Mouse (Mus musculus) forebrain, embryonic 11.5 days (tissue): ENCODE results near the gene Scn10a. TPM values are rescaled to one million over a fixed set of nuclear protein-coding genes. Genes with fewer than 3 reads are reported as not detected.
A peak's percentile ranks its signal among the peaks of the same experiment; 100 is the strongest.

ENCODE experiments used
- ATAC-seq: fragments of 200-750 bp; cut with Nextera tagmentation; replicated peaks from 2 replicates; pipeline ENCODE4 v1.8.0; 2017; ENCODE audit warnings: moderate TSS enrichment; ENCODE audit not compliant: low FRiP score
- DNase-seq: peaks from one replicate; pipeline ENCODE4 v3.0.0-alpha.2; 2017; ENCODE audit warnings: low spot score
- H3K27ac ChIP-seq: fragments of 300-500 bp; sonication (generic); 2 replicates; pipeline ENCODE4 v1.5.1; 2014; ENCODE audit warnings: low read depth, low read length
- H3K27me3 ChIP-seq: fragments of 300-500 bp; sonication (generic); 2 replicates; pipeline ENCODE4 v1.6.1; 2014; ENCODE audit warnings: mild to moderate bottlenecking, low read length, mixed read lengths; ENCODE audit not compliant: control insufficient read depth, insufficient read depth
- H3K36me3 ChIP-seq: fragments of 300-500 bp; sonication (generic); 2 replicates; pipeline ENCODE4 v1.6.1; 2014; ENCODE audit warnings: mild to moderate bottlenecking, low read length, moderate library complexity, mixed read lengths; ENCODE audit not compliant: control insufficient read depth, insufficient read depth
- H3K4me1 ChIP-seq: fragments of 300-500 bp; sonication (generic); replicated peaks from 2 replicates; pipeline ENCODE4 v1.6.1; 2014; ENCODE audit warnings: low read length, mixed read lengths; ENCODE audit not compliant: control insufficient read depth, insufficient read depth
- H3K4me2 ChIP-seq: fragments of 300-500 bp; sonication (generic); 2 replicates; pipeline ENCODE4 v1.6.1; 2014; ENCODE audit warnings: low read depth, mild to moderate bottlenecking, low read length, moderate library complexity, mixed read lengths; ENCODE audit not compliant: severe bottlenecking
- H3K4me3 ChIP-seq: fragments of 300-500 bp; sonication (generic); 2 replicates; pipeline ENCODE4 v1.5.1; 2014; ENCODE audit warnings: low read depth, low read length
- H3K9ac ChIP-seq: fragments of 300-500 bp; sonication (generic); 2 replicates; pipeline ENCODE4 v1.6.1; 2014; ENCODE audit warnings: low read length
- H3K9me3 ChIP-seq: fragments of 300-500 bp; sonication (generic); 2 replicates; pipeline ENCODE4 v1.6.1; 2016; ENCODE audit warnings: low read length, mixed read lengths; ENCODE audit not compliant: control insufficient read depth
- WGBS: fragments of 180-500 bp; shearing (Covaris S2); extraction: QIAGEN DNeasy Blood & Tissue Kit; methylation state at CpG from one replicate; pipeline ENCODE4 v1.1.7; 2014; 5-methylcytosine and 5-hydroxymethylcytosine counted together
- polyA plus RNA-seq: library from polyadenylated mRNA; unstranded; fragments of >200 nt; fragmentation: Nextera tagmentation; extraction: Ambion mirVana; gene quantifications from 2 replicates; pipeline ENCODE4 v1.2.1, GENCODE M21; 2014

The Scn10a gene
- polyA plus RNA-seq, 1 experiment from 2014 or later: not detected

- no peaks in the 10 kb centered on the region for H3K36me3 ChIP-seq
- H3K4me2 ChIP-seq: peak overlapping the region; percentile 75
- peak overlapping the region; percentile 69 for H3K4me3 ChIP-seq
- DNase-seq (no peak), ATAC-seq (peak; percentile 7; the same call in 1 of the 2 replicates)
- no peak overlapping the region for H3K27ac ChIP-seq
- peaks cover 14% of the 10 kb centered on the region; the same call in 1 of the 2 replicates for H3K4me1 ChIP-seq
- no peaks in the 10 kb centered on the region for H3K9me3 ChIP-seq
- H3K27me3 ChIP-seq: peaks cover 38% of the 10 kb centered on the region
- 0% methylated on average over 21 of the region's 24 CpGs for WGBS
- peak overlapping the region; percentile 66 for H3K9ac ChIP-seq
Observed at GRCm38 (mm10) chr9:119578311-119578635, 140.8 kb downstream of the Scn10a start.

GRCm38 (mm10) chr9:119576977-119577376 lies 142.1 kb downstream of the Scn10a start:
- H3K27me3 ChIP-seq: peaks cover 41% of the 10 kb centered on the region

GRCm38 (mm10) chr9:119575732-119576131 lies 143.4 kb downstream of the Scn10a start:
- Histone ChIP-seq H3K4me1 (peaks cover 36% of the 10 kb centered on the region), H3K36me3 (no peaks in the 10 kb centered on the region), H3K27me3 (peaks cover 41% of the 10 kb centered on the region), H3K27ac (no peak overlapping the region), H3K9ac (no peak overlapping the region), H3K9me3 (no peaks in the 10 kb centered on the region), H3K4me3 (no peak overlapping the region), H3K4me2 (no peak overlapping the region)
- DNase-seq: no peak
- ATAC-seq: no peak
- 60% methylated on average over 9 of the region's 9 CpGs for WGBS

More at GRCm38 (mm10) chr9:119576977-119577376, 142.1 kb downstream of the Scn10a start:
- Histone ChIP-seq H3K27ac (no peak overlapping the region), H3K9me3 (no peaks in the 10 kb centered on the region), H3K9ac (no peak overlapping the region), H3K4me1 (peaks cover 24% of the 10 kb centered on the region), H3K4me2 (no peak overlapping the region), H3K36me3 (no peaks in the 10 kb centered on the region), H3K4me3 (no peak overlapping the region)
- ATAC-seq: no peak
- DNase-seq: no peak
- 93% methylated on average over 2 of the region's 2 CpGs for WGBS

GRCm38 (mm10) chr9:119574366-119574765 lies 144.8 kb downstream of the Scn10a start:
- H3K4me2 ChIP-seq: no peak overlapping the region
- H3K9me3 ChIP-seq: no peaks in the 10 kb centered on the region
- ATAC-seq: no peak
- H3K27me3 ChIP-seq: peaks cover 34% of the 10 kb centered on the region
- WGBS: 88% methylated on average over 7 of the region's 7 CpGs
- no peak overlapping the region for H3K9ac ChIP-seq
- no peaks in the 10 kb centered on the region for H3K36me3 ChIP-seq
- DNase-seq: no peak
- H3K4me3 ChIP-seq: no peak overlapping the region
- H3K27ac ChIP-seq: no peak overlapping the region
- H3K4me1 ChIP-seq: peaks cover 36% of the 10 kb centered on the region

- H3K27me3 ChIP-seq: peaks cover 23% of the 10 kb centered on the region
- DNase-seq: no peak
- no peak for ATAC-seq
- no peak overlapping the region for H3K4me3 ChIP-seq
- peaks cover 28% of the 10 kb centered on the region for H3K4me1 ChIP-seq
- WGBS: 31% methylated on average over 14 of the region's 14 CpGs
- no peak overlapping the region for H3K9ac ChIP-seq
- no peak overlapping the region for H3K4me2 ChIP-seq
- H3K9me3 ChIP-seq: no peaks in the 10 kb centered on the region
- no peak overlapping the region for H3K27ac ChIP-seq
- H3K36me3 ChIP-seq: no peaks in the 10 kb centered on the region
Observed at GRCm38 (mm10) chr9:119573009-119573408, 146.1 kb downstream of the Scn10a start.

- Histone ChIP-seq H3K4me3 (peak overlapping the region; percentile 14; the same call in 1 of the 2 replicates), H3K4me1 (peaks cover 28% of the 10 kb centered on the region), H3K27ac (0 out of 2 replicates have a peak overlapping the region, but pooled peaks have one; percentile 18), H3K27me3 (peaks cover 9% of the 10 kb centered on the region), H3K9me3 (no peaks in the 10 kb centered on the region), H3K36me3 (no peaks in the 10 kb centered on the region), H3K4me2 (peak overlapping the region; percentile 42), H3K9ac (0 out of 2 replicates have a peak overlapping the region, but pooled peaks have one; percentile 20)
- WGBS: 0% methylated on average over 15 of the region's 15 CpGs
- ATAC-seq: peak; percentile 89
- DNase-seq: peak; percentile 91
Observed at GRCm38 (mm10) chr9:119571411-119571888, 147.7 kb downstream of the Scn10a start.

GRCm38 (mm10) chr9:119570652-119571051 lies 148.5 kb downstream of the Scn10a start:
- no peak overlapping the region for H3K4me3 ChIP-seq
- no peak for ATAC-seq
- no peaks in the 10 kb centered on the region for H3K36me3 ChIP-seq
- no peaks in the 10 kb centered on the region for H3K9me3 ChIP-seq
- peaks cover 32% of the 10 kb centered on the region for H3K4me1 ChIP-seq
- DNase-seq: no peak
- H3K27ac ChIP-seq: no peak overlapping the region
- WGBS: 12% methylated on average over 9 of the region's 9 CpGs
- peaks cover 8% of the 10 kb centered on the region for H3K27me3 ChIP-seq
- no peak overlapping the region for H3K9ac ChIP-seq
- no peak overlapping the region; the same call in 1 of the 2 replicates for H3K4me2 ChIP-seq

DNA sequence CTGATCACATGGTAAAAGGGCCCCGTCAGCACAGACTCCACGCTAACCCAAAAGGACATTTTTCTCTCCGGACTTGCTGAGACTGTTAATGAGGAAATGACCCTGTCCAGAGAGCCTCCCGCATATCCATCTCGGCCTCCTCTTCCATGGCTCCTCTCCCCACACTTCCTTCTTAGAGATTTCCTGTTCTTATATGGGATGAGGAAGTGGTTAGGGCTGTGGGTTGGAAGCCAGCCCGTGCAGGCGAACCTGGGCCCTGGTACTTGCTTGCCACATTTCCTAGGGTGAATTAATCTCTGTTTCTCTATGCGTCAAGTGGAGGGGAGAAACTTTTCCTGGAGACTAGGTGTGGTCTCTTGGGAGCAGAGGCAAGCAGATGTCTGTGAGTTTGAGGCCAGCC lies 150.4 kb downstream of the Scn10a start:
- H3K9ac ChIP-seq: no peak overlapping the region
- no peaks in the 10 kb centered on the region for H3K9me3 ChIP-seq
- WGBS: 88% methylated on average over 8 of the region's 8 CpGs
- H3K27me3 ChIP-seq: peaks cover 11% of the 10 kb centered on the region
- H3K4me1 ChIP-seq: peaks cover 30% of the 10 kb centered on the region
- ATAC-seq (no peak), DNase-seq (no peak)
- H3K27ac ChIP-seq: no peak overlapping the region
- no peak overlapping the region for H3K4me2 ChIP-seq
- no peak overlapping the region for H3K4me3 ChIP-seq
- no peaks in the 10 kb centered on the region for H3K36me3 ChIP-seq

GRCm38 (mm10) chr9:119567800-119568199 lies 151.3 kb downstream of the Scn10a start:
- peaks cover 28% of the 10 kb centered on the region for H3K4me1 ChIP-seq
- ATAC-seq (no peak), DNase-seq (no peak)
- H3K27me3 ChIP-seq: peaks cover 11% of the 10 kb centered on the region
- no peak overlapping the region for H3K9ac ChIP-seq
- H3K4me2 ChIP-seq: no peak overlapping the region
- 91% methylated on average over 5 of the region's 5 CpGs for WGBS
- H3K27ac ChIP-seq: no peak overlapping the region
- no peaks in the 10 kb centered on the region for H3K36me3 ChIP-seq
- no peak overlapping the region for H3K4me3 ChIP-seq
- no peaks in the 10 kb centered on the region for H3K9me3 ChIP-seq
